Mouse (Mus musculus) urinary bladder, postnatal 10 days (tissue): ENCODE measurements around the gene Plxna1.

Experiments
- DNase-seq: peaks from one replicate; pipeline ENCODE4 v3.0.0; 2022; ENCODE audit warnings: low spot score

Gene Plxna1

GRCm38 (mm10) chr6:89333964-89334702 lies 28.3 kb downstream of the Plxna1 start:
- no peak for DNase-seq

- DNase-seq = no peak
Measured at GRCm38 (mm10) chr6:89330957-89331356, 31.5 kb downstream of the Plxna1 start.

GRCm38 (mm10) chr6:89328634-89329033 lies 33.8 kb downstream of the Plxna1 start:
- DNase-seq = no peak

GRCm38 (mm10) chr6:89327746-89328491 lies 34.5 kb downstream of the Plxna1 start:
- DNase-seq = no peak

- no peak for DNase-seq
Measured at GRCm38 (mm10) chr6:89324842-89325241, 37.6 kb downstream of the Plxna1 start.

- no peak for DNase-seq
Measured at GRCm38 (mm10) chr6:89315263-89315662, 47.2 kb downstream of the Plxna1 start.

GRCm38 (mm10) chr6:89311518-89311917 lies 50.9 kb downstream of the Plxna1 start:
- DNase-seq = no peak

GRCm38 (mm10) chr6:89310236-89310635 lies 52.2 kb downstream of the Plxna1 start:
- DNase-seq = no peak

- DNase-seq = no peak
Measured at GRCm38 (mm10) chr6:89308213-89308973, 54.0 kb downstream of the Plxna1 start.

- no peak for DNase-seq
Measured at GRCm38 (mm10) chr6:89304375-89305058, 57.9 kb downstream of the Plxna1 start.

GRCm38 (mm10) chr6:89299818-89300217 lies 62.6 kb downstream of the Plxna1 start:
- DNase-seq = no peak

- DNase-seq = no peak
Measured at GRCm38 (mm10) chr6:89296909-89297695, 65.3 kb downstream of the Plxna1 start.

- no peak for DNase-seq
Measured at GRCm38 (mm10) chr6:89296001-89296709, 66.3 kb downstream of the Plxna1 start.

- no peak for DNase-seq
Measured at GRCm38 (mm10) chr6:89294621-89295020, 67.8 kb downstream of the Plxna1 start.

GRCm38 (mm10) chr6:89291494-89291893 lies 70.9 kb downstream of the Plxna1 start:
- DNase-seq = no peak

GRCm38 (mm10) chr6:89288156-89288555 lies 74.3 kb downstream of the Plxna1 start:
- DNase-seq = no peak

GRCm38 (mm10) chr6:89286700-89287428 lies 75.6 kb downstream of the Plxna1 start:
- no peak for DNase-seq

GRCm38 (mm10) chr6:89286286-89286655 lies 76.1 kb downstream of the Plxna1 start:
- no peak for DNase-seq

GRCm38 (mm10) chr6:89285561-89286285 lies 76.7 kb downstream of the Plxna1 start:
- no peak for DNase-seq
